Mouse (Mus musculus) heart, postnatal 0 days (tissue): ENCODE measurements around the gene Akr1d1. TPM values are rescaled to one million over a fixed set of nuclear protein-coding genes. Genes with fewer than 3 reads are reported as not detected.
A peak's percentile ranks its signal among the peaks of the same experiment; 100 is the strongest.

ENCODE experiments used
- ATAC-seq: fragments of 200-750 bp; cut with Nextera tagmentation; 2 replicates; pipeline ENCODE4 v1.8.0; 2017; ENCODE audit warnings: low read depth, moderate number of reproducible peaks, moderate library complexity; ENCODE audit not compliant: insufficient read depth
- DNase-seq: peaks from one replicate; pipeline ENCODE4 v3.0.0-alpha.2; 2016; ENCODE audit warnings: low spot score
- H3K27ac ChIP-seq: fragments of 300-500 bp; sonication (generic); 2 replicates; pipeline ENCODE4 v1.5.1; 2014; ENCODE audit warnings: low read depth, mild to moderate bottlenecking
- H3K27me3 ChIP-seq: fragments of 300-500 bp; sonication (generic); 2 replicates; pipeline ENCODE4 v1.6.1; 2014; ENCODE audit warnings: low read length, mixed read lengths; ENCODE audit not compliant: control insufficient read depth, insufficient read depth
- H3K36me3 ChIP-seq: fragments of 300-500 bp; sonication (generic); replicated peaks from 2 replicates; pipeline ENCODE4 v1.6.1; 2014; ENCODE audit warnings: low read length, mixed read lengths; ENCODE audit not compliant: control insufficient read depth, insufficient read depth
- H3K4me1 ChIP-seq: fragments of 300-500 bp; sonication (generic); 2 replicates; pipeline ENCODE4 v1.6.1; 2014; ENCODE audit warnings: antibody characterized with exemption; ENCODE audit not compliant: control insufficient read depth, insufficient read depth
- H3K4me2 ChIP-seq: fragments of 300-500 bp; sonication (generic); 2 replicates; pipeline ENCODE4 v1.6.1; 2014; ENCODE audit warnings: low read depth, mild to moderate bottlenecking, low read length, moderate library complexity
- H3K4me3 ChIP-seq: fragments of 300-500 bp; sonication (generic); 2 replicates; pipeline ENCODE4 v1.5.1; 2014; ENCODE audit warnings: low read depth, low read length
- H3K9ac ChIP-seq: fragments of 300-500 bp; sonication (generic); replicated peaks from 2 replicates; pipeline ENCODE4 v1.6.1; 2014; ENCODE audit warnings: low read depth, low read length, mixed read lengths
- H3K9me3 ChIP-seq: fragments of 300-500 bp; sonication (generic); replicated peaks from 2 replicates; pipeline ENCODE4 v1.6.1; 2016; ENCODE audit warnings: low read length; ENCODE audit not compliant: control insufficient read depth
- CTCF ChIP-seq: IDR thresholded peaks from 2 replicates; pipeline ENCODE4 v1.5.1; 2016; ENCODE audit warnings: antibody characterized with exemption, control low read depth, low read depth
- EP300 ChIP-seq: IDR thresholded peaks from 2 replicates; pipeline ENCODE4 v1.6.1; 2016; ENCODE audit warnings: antibody characterized with exemption, low read depth
- WGBS: fragments of 180-500 bp; shearing (Covaris S2); extraction: QIAGEN DNeasy Blood & Tissue Kit; methylation state at CpG from one replicate; pipeline ENCODE4 v1.1.7; 2014; 5-methylcytosine and 5-hydroxymethylcytosine counted together
- polyA plus RNA-seq: library from polyadenylated mRNA; unstranded; fragments of >200 nt; fragmentation: Nextera tagmentation; extraction: Ambion mirVana; gene quantifications from 2 replicates; pipeline ENCODE4 v1.2.1, GENCODE M21; 2015
- total RNA-seq: library from RNA; depleted of rRNA; stranded (reverse); fragments of >200 nt; gene quantifications from 2 replicates; pipeline ENCODE4 v1.2.3, GENCODE M21; 2014; ENCODE audit warnings: low replicate concordance

Gene Akr1d1
- total and polyA plus RNA-seq, 2 experiments from 2014 or later: not detected

DNA sequence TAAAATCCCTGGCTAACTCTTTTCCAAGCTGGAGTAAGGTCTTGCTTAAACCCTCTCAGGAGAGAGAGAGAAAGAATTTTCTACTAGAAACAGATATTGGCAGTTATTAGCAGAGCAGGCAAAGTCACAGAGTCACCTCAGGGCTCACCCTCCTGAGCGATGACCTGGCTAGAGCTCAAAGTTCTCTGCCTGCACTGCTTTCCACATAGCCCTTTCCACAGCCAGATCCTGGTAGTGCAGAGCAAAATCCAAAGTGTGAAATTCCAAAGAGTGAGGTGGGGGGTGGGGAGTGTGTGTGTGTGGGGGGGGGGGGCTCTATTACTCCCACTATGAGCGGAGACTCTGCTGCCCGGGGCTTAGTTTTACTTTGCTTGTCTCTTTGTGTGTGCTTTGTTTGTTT, 10.1 kb downstream of the Akr1d1 start:
- WGBS: 34% methylated on average over 3 of the region's 3 CpGs
- TF ChIP-seq EP300 (no peak), CTCF (no peak)
- no peaks in the 10 kb centered on the region for H3K9me3 ChIP-seq
- ATAC-seq (no peak), DNase-seq (no peak)
- no peak overlapping the region for H3K27ac ChIP-seq
- no peaks in the 10 kb centered on the region for H3K36me3 ChIP-seq
- H3K4me1 ChIP-seq: no peaks in the 10 kb centered on the region
- H3K4me3 ChIP-seq: no peak overlapping the region
- no peak overlapping the region for H3K9ac ChIP-seq
- no peaks in the 10 kb centered on the region for H3K27me3 ChIP-seq
- H3K4me2 ChIP-seq: no peak overlapping the region

- Histone ChIP-seq H3K27me3 (no peaks in the 10 kb centered on the region), H3K9me3 (no peaks in the 10 kb centered on the region), H3K4me1 (no peaks in the 10 kb centered on the region), H3K4me2 (no peak overlapping the region), H3K36me3 (no peaks in the 10 kb centered on the region), H3K27ac (no peak overlapping the region), H3K9ac (no peak overlapping the region), H3K4me3 (no peak overlapping the region)
- WGBS: 73% methylated on average over 3 of the region's 3 CpGs
- TF ChIP-seq EP300: no peak
- no peak for TF ChIP-seq CTCF
- ATAC-seq (no peak), DNase-seq (no peak)
Observed at GRCm38 (mm10) chr6:37541171-37541570, 11.2 kb downstream of the Akr1d1 start.

DNA sequence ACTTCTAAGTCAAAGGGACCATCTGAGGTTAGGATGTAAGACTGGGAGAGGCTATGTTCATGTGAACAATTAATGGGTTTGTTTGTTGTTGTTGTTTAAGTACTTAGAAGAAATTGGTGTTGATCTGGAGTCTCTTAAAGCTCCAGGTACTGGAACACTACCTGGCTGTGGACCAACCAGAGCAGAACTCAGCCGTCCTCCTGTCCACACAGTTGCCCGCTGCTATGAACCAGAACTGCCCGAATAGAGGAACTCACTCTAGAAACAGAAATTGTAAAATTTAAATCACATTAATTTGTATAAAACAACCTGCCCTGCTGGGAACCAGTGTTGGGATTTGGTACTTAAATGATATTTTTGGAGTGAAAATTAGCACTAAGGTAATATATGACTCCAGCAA, 12.2 kb downstream of the Akr1d1 start:
- no peak overlapping the region for H3K4me3 ChIP-seq
- H3K27me3 ChIP-seq: no peaks in the 10 kb centered on the region
- no peaks in the 10 kb centered on the region for H3K4me1 ChIP-seq
- TF ChIP-seq EP300: no peak
- no peak for TF ChIP-seq CTCF
- no peak overlapping the region for H3K27ac ChIP-seq
- H3K4me2 ChIP-seq: no peak overlapping the region
- WGBS: 95% methylated on average over 3 of the region's 3 CpGs
- no peak overlapping the region for H3K9ac ChIP-seq
- H3K36me3 ChIP-seq: no peaks in the 10 kb centered on the region
- ATAC-seq (no peak), DNase-seq (no peak)
- H3K9me3 ChIP-seq: no peaks in the 10 kb centered on the region

GRCm38 (mm10) chr6:37552760-37553159, 22.8 kb downstream of the Akr1d1 start:
- Histone ChIP-seq H3K4me2 (no peak overlapping the region), H3K9ac (no peak overlapping the region), H3K4me3 (no peak overlapping the region), H3K27ac (no peak overlapping the region), H3K4me1 (no peaks in the 10 kb centered on the region), H3K9me3 (no peaks in the 10 kb centered on the region), H3K36me3 (no peaks in the 10 kb centered on the region), H3K27me3 (no peaks in the 10 kb centered on the region)
- 75% methylated on average over 2 of the region's 2 CpGs for WGBS
- TF ChIP-seq CTCF: peak; percentile 27
- TF ChIP-seq EP300: no peak
- ATAC-seq (no peak), DNase-seq (no peak)

DNA sequence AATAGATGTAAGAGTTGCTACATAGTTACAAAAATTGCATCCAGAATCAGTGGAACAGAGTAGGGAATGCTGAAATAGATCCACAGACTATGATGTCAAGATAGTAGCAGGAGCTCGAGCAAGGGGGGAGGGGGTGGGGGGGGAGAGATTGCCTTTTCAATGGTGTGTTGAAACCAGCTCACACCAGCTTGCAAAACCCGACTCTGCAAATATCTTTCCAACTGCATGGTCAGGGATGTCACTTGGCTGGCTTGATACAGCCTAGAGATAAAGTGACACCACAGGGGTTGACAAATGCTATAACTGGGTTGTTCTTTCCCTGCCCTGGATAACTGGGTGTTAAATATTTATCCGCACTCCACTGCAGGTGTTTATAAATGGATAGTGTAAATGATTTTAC, 24.0 kb downstream of the Akr1d1 start:
- no peak for ATAC-seq
- no peak for TF ChIP-seq CTCF
- TF ChIP-seq EP300: no peak

GRCm38 (mm10) chr6:37554327-37554726, 24.4 kb downstream of the Akr1d1 start:
- DNase-seq (no peak), ATAC-seq (no peak)
- Histone ChIP-seq H3K36me3 (no peaks in the 10 kb centered on the region), H3K27ac (no peak overlapping the region), H3K9me3 (no peaks in the 10 kb centered on the region), H3K9ac (no peak overlapping the region), H3K27me3 (no peaks in the 10 kb centered on the region), H3K4me2 (no peak overlapping the region), H3K4me1 (no peaks in the 10 kb centered on the region), H3K4me3 (no peak overlapping the region)
- TF ChIP-seq CTCF: no peak
- TF ChIP-seq EP300: no peak
- WGBS: 53% methylated on average over 1 of the region's 1 CpGs

More for the DNA sequence above, 24.0 kb downstream of the Akr1d1 start:
- H3K4me1 ChIP-seq: no peaks in the 10 kb centered on the region
- no peaks in the 10 kb centered on the region for H3K9me3 ChIP-seq
- 54% methylated on average over 3 of the region's 3 CpGs for WGBS
- H3K4me2 ChIP-seq: no peak overlapping the region
- no peak overlapping the region for H3K4me3 ChIP-seq
- H3K27me3 ChIP-seq: no peaks in the 10 kb centered on the region
- no peak for DNase-seq
- H3K36me3 ChIP-seq: no peaks in the 10 kb centered on the region
- H3K27ac ChIP-seq: no peak overlapping the region
- H3K9ac ChIP-seq: no peak overlapping the region
